Mouse (Mus musculus) megakaryocyte progenitor cell, adult 5-6 weeks (primary cell): ENCODE measurements around the gene Poc1b. TPM values are rescaled to one million over a fixed set of nuclear protein-coding genes. Genes with fewer than 3 reads are reported as not detected.
A peak's percentile ranks its signal among the peaks of the same experiment; 100 is the strongest.

Experiments used
- ATAC-seq: replicated peaks from 2 replicates; pipeline ENCODE4 v1.8.0; 2016; ENCODE audit warnings: mild to moderate bottlenecking, moderate TSS enrichment, inconsistent platforms; ENCODE audit not compliant: poor library complexity
- total RNA-seq, 2 experiments: library from RNA; stranded (forward) in 1 of 2; stranded (reverse) in 1 of 2; fragments of 157-497, 149-512 nt in 1 of 2; fragments of 200-1000 nt in 1 of 2; gene quantifications; 2 replicates each; pipeline versions ENCODE4 v1.2.3 to v1.2.4; 2015 to 2017

The Poc1b gene
- total RNA-seq, 2 experiments from 2014 or later = 12.0 to 41.8 TPM

- ATAC-seq = peak; percentile 18; the same call in 1 of the 2 replicates
These were observed 82.1 kb downstream of the Poc1b start for GRCm38 (mm10) chr10:99188656-99189603.

- peak; percentile 87 for ATAC-seq
These were observed 84.0 kb downstream of the Poc1b start for GRCm38 (mm10) chr10:99190798-99191197.

- ATAC-seq = peak; percentile 36
These were observed 87.7 kb downstream of the Poc1b start for GRCm38 (mm10) chr10:99194451-99195055.

GRCm38 (mm10) chr10:99196556-99196955, 89.7 kb downstream of the Poc1b start:
- ATAC-seq = no peak

- no peak for ATAC-seq
These were observed 90.3 kb downstream of the Poc1b start for GRCm38 (mm10) chr10:99197125-99197524.

GRCm38 (mm10) chr10:99197607-99198305, 90.9 kb downstream of the Poc1b start:
- peak; percentile 77 for ATAC-seq

GRCm38 (mm10) chr10:99198946-99199345, 92.1 kb downstream of the Poc1b start:
- no peak for ATAC-seq

GRCm38 (mm10) chr10:99200944-99201343, 94.1 kb downstream of the Poc1b start:
- ATAC-seq = no peak

- ATAC-seq = no peak
These were observed 95.0 kb downstream of the Poc1b start for GRCm38 (mm10) chr10:99201786-99202185.

- no peak for ATAC-seq
These were observed 95.5 kb downstream of the Poc1b start for GRCm38 (mm10) chr10:99202363-99202762.

- ATAC-seq = no peak
These were observed 96.3 kb downstream of the Poc1b start for GRCm38 (mm10) chr10:99203163-99203562.

GRCm38 (mm10) chr10:99203577-99204487, 97.0 kb downstream of the Poc1b start:
- peak; percentile 37 for ATAC-seq

GRCm38 (mm10) chr10:99204553-99204952, 97.7 kb downstream of the Poc1b start:
- peak; percentile 89 for ATAC-seq

GRCm38 (mm10) chr10:99207121-99207520, 100.3 kb downstream of the Poc1b start:
- no peak for ATAC-seq

GRCm38 (mm10) chr10:99209146-99209800, 102.4 kb downstream of the Poc1b start:
- no peak for ATAC-seq

GRCm38 (mm10) chr10:99211021-99211420, 104.2 kb downstream of the Poc1b start:
- 0 out of 2 replicates have a peak, but pooled peaks have one; percentile 4 for ATAC-seq

GRCm38 (mm10) chr10:99211503-99212265, 104.8 kb downstream of the Poc1b start:
- peak; percentile 88 for ATAC-seq

- ATAC-seq = no peak
These were observed 107.8 kb downstream of the Poc1b start for GRCm38 (mm10) chr10:99214421-99215299.
